Mouse (Mus musculus) lung, adult 2 months (tissue): ENCODE measurements around the gene Tmem176b. TPM values are rescaled to one million over a fixed set of nuclear protein-coding genes. Genes with fewer than 3 reads are reported as not detected.
A peak's percentile ranks its signal among the peaks of the same experiment; 100 is the strongest.

Source experiments
- DNase-seq: peaks from one replicate; pipeline ENCODE4 v3.0.0; 2022
- H3K4me1 ChIP-seq: fragments of 200-500 bp; 2 replicates; pipeline ENCODE4 v1.6.1; 2011; ENCODE audit warnings: low read length; ENCODE audit not compliant: control insufficient read depth, insufficient read depth
- H3K4me3 ChIP-seq: fragments of 200-500 bp; replicated peaks from 2 replicates; pipeline ENCODE3; 2011; ENCODE audit warnings: low read depth, mild to moderate bottlenecking, control low read depth, low read length; ENCODE audit errors: extremely low read depth
- CTCF ChIP-seq: fragments of 200-500 bp; IDR thresholded peaks from 2 replicates; pipeline ENCODE4 v1.5.1; 2011; ENCODE audit warnings: mild to moderate bottlenecking, low read length, control low read depth; ENCODE audit not compliant: insufficient read depth
- POLR2A ChIP-seq: fragments of 200-500 bp; IDR thresholded peaks from 2 replicates; pipeline ENCODE4 v1.6.1; 2011; ENCODE audit warnings: low read depth, mild to moderate bottlenecking, control low read depth, low read length, borderline replicate concordance; ENCODE audit errors: extremely low read depth
- WGBS: fragments of 180-500 bp; shearing (Covaris S2); methylation state at CpG from one replicate; pipeline ENCODE4 v1.1.7; 2018; 5-methylcytosine and 5-hydroxymethylcytosine counted together
- polyA plus RNA-seq: library from polyadenylated mRNA; depleted of rRNA; stranded (reverse); fragments of >200 nt; gene quantifications from 2 replicates; pipeline ENCODE4 v1.2.3, GENCODE M21; 2012

Gene Tmem176b
- polyA plus RNA-seq, 1 experiment: 609 TPM

DNA sequence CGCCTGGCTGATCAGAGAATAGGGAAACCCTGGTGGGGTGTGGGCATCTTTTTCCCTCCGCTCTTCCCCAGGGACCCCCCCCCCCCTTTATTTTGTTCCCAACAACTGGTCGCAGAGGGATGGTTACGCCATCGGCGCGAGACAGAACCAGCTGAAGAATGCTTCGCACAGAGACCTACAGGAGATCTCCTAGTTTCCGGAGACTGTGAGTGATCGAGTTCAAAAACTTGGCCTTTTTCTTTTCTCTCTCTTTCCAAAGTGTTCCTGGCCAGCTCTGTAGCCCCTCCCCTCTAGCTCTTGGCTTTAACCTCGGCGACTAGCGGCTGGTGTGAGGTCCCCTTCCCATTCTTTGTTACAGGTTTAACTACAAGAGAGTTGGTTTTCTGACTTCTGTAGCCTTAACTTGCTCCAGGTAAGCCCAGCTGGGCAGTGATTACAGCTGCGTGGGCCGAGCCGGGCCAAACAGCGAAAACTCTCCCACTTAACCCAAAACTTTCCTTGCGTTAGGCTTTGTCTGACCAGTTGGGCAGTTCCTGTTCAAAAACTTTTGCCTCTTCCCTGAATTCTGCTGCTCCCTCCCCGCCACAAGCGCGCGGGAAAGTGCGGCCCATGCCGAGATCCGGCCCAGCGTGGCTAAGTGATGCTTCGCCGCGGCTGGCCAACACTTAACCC is 10.7 kb upstream of the Tmem176b start:
- Histone ChIP-seq H3K4me1 (no peaks in the 10 kb centered on the region), H3K4me3 (peak overlapping the region; percentile 60)
- TF ChIP-seq POLR2A (no peak; the same call in 1 of the 2 replicates), CTCF (no peak)
- DNase-seq: peak; percentile 68
- WGBS: 6% methylated on average over 29 of the region's 29 CpGs

DNA sequence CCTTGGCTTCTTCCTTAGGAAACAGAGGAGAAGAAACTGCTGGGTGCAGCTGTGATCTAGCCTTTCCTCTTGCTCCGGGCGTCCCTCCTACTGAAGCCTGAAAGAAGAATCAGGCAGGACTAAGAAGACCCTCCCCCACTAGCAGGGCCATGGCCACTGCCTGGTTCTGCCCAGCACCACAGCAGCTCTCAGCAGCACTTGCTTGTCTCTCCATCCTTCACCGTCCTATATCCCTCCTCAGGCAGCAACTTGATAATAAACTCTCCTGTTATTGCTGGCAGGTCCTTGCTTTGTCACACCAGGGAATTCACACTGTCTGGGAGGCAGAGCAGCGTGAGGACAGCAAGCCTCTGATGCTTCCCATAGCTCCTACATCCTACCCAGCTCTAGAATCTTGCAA is 3.8 kb upstream of the Tmem176b start:
- no peak overlapping the region for H3K4me3 ChIP-seq
- TF ChIP-seq POLR2A (no peak), CTCF (no peak)
- DNase-seq: no peak
- 75% methylated on average over 4 of the region's 4 CpGs for WGBS
- peaks cover 9% of the 10 kb centered on the region for H3K4me1 ChIP-seq

DNA sequence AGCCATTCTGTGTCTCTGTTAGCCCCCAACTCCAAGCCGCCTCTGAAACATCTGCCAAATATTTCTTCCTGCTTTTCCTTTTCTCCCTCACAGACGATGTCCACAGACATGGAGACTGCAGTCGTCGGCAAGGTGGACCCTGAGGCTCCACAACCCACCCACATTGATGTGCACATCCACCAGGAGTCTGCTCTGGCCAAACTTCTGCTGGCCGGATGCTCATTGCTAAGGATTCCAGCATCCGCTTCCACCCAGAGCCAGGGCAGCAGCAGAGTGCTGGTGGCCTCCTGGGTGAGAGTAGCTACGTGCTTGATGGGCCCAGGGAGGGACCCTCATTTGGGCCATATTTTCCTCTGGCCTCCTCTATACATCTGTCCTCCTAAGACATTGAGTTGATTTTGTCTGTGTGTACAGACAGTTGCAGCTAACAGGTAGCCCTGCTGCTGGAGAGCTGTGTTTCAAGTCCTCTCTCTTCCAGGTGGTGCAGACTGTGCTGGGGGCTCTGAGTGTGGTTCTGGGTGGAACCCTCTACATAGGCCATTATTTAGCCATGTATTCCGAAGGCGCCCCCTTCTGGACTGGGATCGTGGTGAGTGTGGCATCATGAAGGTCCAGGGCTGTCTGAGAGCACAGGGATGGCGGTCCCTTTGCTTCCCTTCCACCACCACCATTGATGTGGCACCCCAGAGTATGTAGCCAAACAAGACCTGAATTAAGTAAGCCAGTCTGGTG is 981 bp upstream of the Tmem176b start:
- TF ChIP-seq CTCF (peak; percentile 39; the same call in 1 of the 2 replicates), POLR2A (no peak)
- peak overlapping the region; percentile 88 for H3K4me3 ChIP-seq
- peaks cover 14% of the 10 kb centered on the region for H3K4me1 ChIP-seq
- 31% methylated on average over 11 of the region's 11 CpGs for WGBS
- peak; percentile 58 for DNase-seq

DNA sequence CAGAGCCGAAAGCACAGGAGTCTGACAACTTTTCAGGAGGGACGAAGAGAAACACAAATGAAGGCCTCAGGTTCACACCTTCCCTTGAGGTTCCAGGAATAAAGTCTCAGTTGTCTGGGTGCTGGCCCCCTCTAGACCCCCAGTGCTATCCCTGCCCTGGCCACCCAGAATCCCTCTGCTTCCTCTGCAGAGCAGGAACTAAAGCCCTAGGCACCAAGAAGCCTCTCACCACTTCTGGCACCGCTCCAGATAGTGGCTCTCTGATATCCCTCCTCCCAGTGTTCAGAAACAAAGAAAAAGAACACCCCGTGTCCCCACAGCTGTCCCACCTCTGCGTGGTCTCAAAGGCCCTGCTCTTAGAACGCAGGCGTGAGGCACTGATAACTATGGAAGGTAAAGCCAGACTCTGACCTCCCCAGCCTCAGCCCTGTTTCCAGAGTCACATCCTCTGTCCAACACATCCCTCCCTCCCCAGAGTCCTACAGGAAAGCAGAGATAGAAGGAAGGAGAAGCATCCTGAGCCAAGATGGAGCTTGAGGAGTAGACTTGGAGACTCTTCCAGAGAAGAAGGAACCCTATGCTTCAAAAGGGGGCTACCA is 826 bp downstream of the Tmem176b start, which contains the start of gene Tmem176a:
Gene Tmem176a, plus strand, starts transcription at position 549 of the 599 bp plus-strand sequence.
- no peak for TF ChIP-seq CTCF
- TF ChIP-seq POLR2A: no peak
- Histone ChIP-seq H3K4me1 (peaks cover 14% of the 10 kb centered on the region), H3K4me3 (peak within 1 kb of the TSS; percentile 88)
- WGBS: 8% methylated on average over 7 of the region's 7 CpGs
- peak; percentile 61 for DNase-seq

DNA sequence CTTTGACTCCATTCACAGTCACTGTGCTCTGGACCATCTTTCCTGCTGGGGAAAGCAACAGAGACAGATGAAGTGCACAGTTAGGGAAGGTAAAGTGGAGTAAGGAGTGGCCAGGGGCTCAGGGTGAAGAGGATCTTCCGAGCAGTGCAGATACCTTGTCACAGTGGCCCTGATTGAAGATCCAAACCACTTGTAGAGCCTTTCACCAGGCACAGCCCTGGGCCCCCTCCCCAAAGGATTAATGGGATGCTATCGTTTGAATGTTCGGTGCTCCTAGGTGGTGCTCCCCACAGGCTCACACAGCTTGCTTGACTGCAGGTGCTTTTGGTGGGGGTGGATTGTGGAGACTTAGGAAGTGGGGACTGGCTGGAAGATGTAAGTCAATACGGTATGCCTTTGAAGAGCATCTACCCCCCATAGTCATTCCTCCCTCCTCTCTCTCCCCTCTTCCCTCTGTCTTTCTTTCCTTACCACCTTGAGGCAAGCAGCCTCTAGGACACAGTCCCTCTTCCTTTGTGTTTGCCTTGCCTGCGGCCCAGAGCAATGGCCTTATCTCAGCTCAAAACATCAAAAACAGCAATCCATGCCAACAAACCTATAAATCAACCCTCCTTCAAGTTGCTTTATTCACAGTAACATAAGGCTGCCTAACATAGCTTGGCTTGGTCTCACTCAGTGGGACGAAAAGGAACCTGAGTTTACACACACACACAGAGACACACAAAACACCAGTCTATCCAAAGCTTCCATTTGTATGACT is 2.8 kb downstream of the Tmem176b start:
- no peak overlapping the region for H3K4me3 ChIP-seq
- WGBS: 53% methylated on average over 6 of the region's 6 CpGs
- TF ChIP-seq CTCF (no peak), POLR2A (no peak)
- DNase-seq: no peak
- H3K4me1 ChIP-seq: peaks cover 14% of the 10 kb centered on the region

DNA sequence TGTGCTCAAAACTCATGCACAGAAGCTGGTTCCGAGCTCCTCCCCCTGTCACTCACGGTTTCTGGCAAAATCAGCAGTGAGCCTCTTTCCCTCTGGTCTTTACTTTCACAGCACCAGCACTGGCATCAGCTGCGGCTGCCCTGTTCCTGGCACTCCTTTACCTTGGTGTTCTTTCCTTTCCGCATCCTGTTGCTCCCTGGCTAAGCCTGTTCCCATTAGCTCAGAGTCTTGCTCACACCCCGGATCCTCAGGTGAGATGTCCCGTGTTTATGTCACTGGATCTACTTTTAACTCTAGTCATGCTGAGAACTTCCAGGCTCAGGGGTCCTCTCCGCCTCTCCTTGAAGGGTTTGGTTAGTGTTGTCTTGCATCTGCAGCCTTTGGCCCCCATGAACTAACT is 3.8 kb downstream of the Tmem176b start:
- no peak overlapping the region for H3K4me3 ChIP-seq
- 84% methylated on average over 7 of the region's 7 CpGs for WGBS
- no peak for DNase-seq
- H3K4me1 ChIP-seq: peaks cover 11% of the 10 kb centered on the region; the same call in 1 of the 2 replicates
- no peak for TF ChIP-seq CTCF
- no peak for TF ChIP-seq POLR2A

DNA sequence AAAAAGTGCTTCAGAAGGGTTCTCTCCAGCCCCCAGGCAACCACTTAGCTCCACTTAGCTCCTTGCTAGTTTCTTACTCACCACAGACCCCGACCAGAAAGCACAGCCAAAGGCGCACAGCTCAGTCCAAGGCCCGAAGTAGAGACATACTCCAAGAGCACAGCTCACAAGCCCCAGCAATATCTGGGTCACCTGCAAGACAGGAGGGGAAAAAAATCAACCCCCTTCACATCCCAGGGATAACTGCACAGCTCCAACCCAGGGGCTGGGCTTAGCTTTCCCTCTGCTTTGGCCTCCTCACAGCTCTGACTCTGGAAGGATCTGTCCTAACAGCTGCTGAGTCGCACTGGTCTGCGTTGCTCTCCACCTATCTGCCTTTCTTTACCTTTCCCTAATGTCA is 5.2 kb downstream of the Tmem176b start:
- no peak for DNase-seq
- TF ChIP-seq POLR2A: no peak
- no peak for TF ChIP-seq CTCF
- Histone ChIP-seq H3K4me3 (no peak overlapping the region), H3K4me1 (peaks cover 5% of the 10 kb centered on the region; the same call in 1 of the 2 replicates)
- WGBS: 83% methylated on average over 5 of the region's 5 CpGs

DNA sequence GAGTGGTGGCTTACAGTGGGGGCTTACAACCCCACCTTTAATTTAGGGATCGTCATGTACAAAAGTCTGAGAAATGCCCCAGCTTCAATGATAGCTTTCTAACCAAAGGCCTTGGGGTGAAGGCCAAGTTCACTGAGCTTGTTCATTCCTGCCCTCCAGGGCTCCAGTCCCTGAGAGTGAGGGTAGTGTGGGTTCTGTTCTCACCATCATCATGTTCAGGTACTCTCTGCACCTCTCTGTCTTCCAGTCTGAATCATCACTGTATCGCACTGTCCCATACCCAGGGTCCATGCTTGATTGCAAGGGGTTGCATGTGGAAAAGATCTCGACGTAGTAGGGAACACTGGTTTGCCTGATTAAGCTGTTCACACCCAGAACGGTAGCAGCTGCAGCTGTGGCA is 6.1 kb downstream of the Tmem176b start:
- Histone ChIP-seq H3K4me3 (no peak overlapping the region), H3K4me1 (peaks cover 11% of the 10 kb centered on the region)
- TF ChIP-seq CTCF: no peak
- TF ChIP-seq POLR2A: no peak
- no peak for DNase-seq
- 83% methylated on average over 5 of the region's 5 CpGs for WGBS

DNA sequence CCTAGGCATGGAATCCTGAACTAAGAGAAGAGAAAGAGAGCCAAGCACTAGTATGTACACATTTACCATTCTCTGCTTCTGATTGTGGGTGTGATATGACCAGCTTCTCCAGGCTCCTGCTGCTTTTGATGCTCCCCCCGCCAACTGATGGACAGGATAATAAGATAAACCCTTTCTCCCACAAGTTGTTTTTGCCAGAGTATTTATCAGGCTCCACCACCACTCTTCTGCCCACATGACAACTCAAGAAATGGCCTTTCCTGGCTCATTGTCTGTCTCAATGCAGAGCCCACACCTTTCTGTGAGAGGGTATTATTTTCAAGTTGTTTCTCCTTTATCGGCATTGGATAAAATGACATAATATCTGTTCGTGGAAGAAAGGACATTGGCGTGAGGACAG is 7.8 kb downstream of the Tmem176b start:
- Histone ChIP-seq H3K4me1 (peaks cover 13% of the 10 kb centered on the region), H3K4me3 (no peak overlapping the region)
- DNase-seq: no peak
- WGBS: 95% methylated on average over 4 of the region's 4 CpGs
- no peak for TF ChIP-seq POLR2A
- no peak for TF ChIP-seq CTCF
